Mouse (Mus musculus) adrenal gland, adult 8-10 months (tissue): ENCODE data around the gene Speer4f2. TPM values are rescaled to one million over a fixed set of nuclear protein-coding genes. Genes with fewer than 3 reads are reported as not detected.

Source experiments
- total RNA-seq, 4 experiments: library from RNA; stranded (reverse); gene quantifications; 2 replicates each; pipeline ENCODE4 v1.2.4; 2022

Speer4f2 gene
- total RNA-seq, 4 experiments from 2014 or later = not detected

Other genes with a start within 250 kb of the Speer4f2 start
- not detected for gene Speer4f1, start 102.9 kb downstream of the Speer4f2 start, total RNA-seq
- gene Sema3c, start 201.1 kb downstream of the Speer4f2 start, total RNA-seq = 10 to 100 TPM in 2 of 4 experiments, 1 to 10 TPM in 2; 5.0 to 12.5 (median 9.1) TPM